Mouse (Mus musculus) G1E (cell line): ENCODE results near the gene Sema5a. TPM values are rescaled to one million over a fixed set of nuclear protein-coding genes. Genes with fewer than 3 reads are reported as not detected.

Experiments
- ATAC-seq: 2 replicates; pipeline ENCODE4 v1.8.0; 2016; ENCODE audit warnings: mild to moderate bottlenecking; ENCODE audit not compliant: insufficient number of reproducible peaks, poor library complexity, low FRiP score, severe bottlenecking; ENCODE audit errors: extremely low read depth
- DNase-seq: peaks from one replicate; pipeline ENCODE4 v3.0.0; 2012; ENCODE audit warnings: low spot score
- H3K27me3 ChIP-seq: 2 replicates; pipeline ENCODE4 v1.6.1; 2012; ENCODE audit warnings: mild to moderate bottlenecking, low read length, inconsistent platforms; ENCODE audit not compliant: insufficient read depth
- H3K36me3 ChIP-seq: replicated peaks from 2 replicates; pipeline ENCODE3; 2012; ENCODE audit warnings: mild to moderate bottlenecking, inconsistent platforms
- H3K4me1 ChIP-seq: 2 replicates; pipeline ENCODE4 v1.6.1; 2012; ENCODE audit warnings: low read depth, low read length, inconsistent platforms, mixed read lengths; ENCODE audit not compliant: insufficient read depth
- H3K4me3 ChIP-seq: 2 replicates; pipeline ENCODE4 v1.5.1; 2012; ENCODE audit warnings: low read depth, mild to moderate bottlenecking, inconsistent platforms, low read length, moderate library complexity, mixed read lengths
- H3K9me3 ChIP-seq: replicated peaks from 2 replicates; pipeline ENCODE4 v1.6.1; 2012; ENCODE audit warnings: inconsistent platforms
- CTCF ChIP-seq: IDR thresholded peaks from 2 replicates; pipeline ENCODE4 v1.5.1; 2012; ENCODE audit warnings: low read depth, low read length, inconsistent platforms, mixed read lengths
- GATA1 ChIP-seq: IDR thresholded peaks from 2 replicates; pipeline ENCODE4 v1.6.1; 2012; ENCODE audit warnings: borderline replicate concordance, low read length, inconsistent platforms, mixed read lengths
- GATA2 ChIP-seq: IDR thresholded peaks from 2 replicates; pipeline ENCODE4 v1.6.1; 2012; ENCODE audit warnings: low read depth, low read length, inconsistent platforms, borderline replicate concordance
- POLR2AphosphoS5 ChIP-seq: IDR thresholded peaks from 2 replicates; pipeline ENCODE4 v1.6.1; 2012; ENCODE audit warnings: low read depth, low read length, inconsistent platforms; ENCODE audit not compliant: insufficient replicate concordance
- TAL1 ChIP-seq: conservative IDR thresholded peaks from 2 replicates; pipeline ENCODE4 v1.6.1; 2012; ENCODE audit warnings: low read depth, low read length, inconsistent platforms, mixed read lengths
- polyA plus RNA-seq: library from polyadenylated mRNA; stranded (reverse); fragments of >175 nt; gene quantifications from 2 replicates; pipeline ENCODE4 v1.2.3, GENCODE M21; 2012
- total RNA-seq, 2 experiments: library from RNA; stranded (forward) in 1 of 2; stranded (reverse) in 1 of 2; fragments of 200-1000 nt in 1 of 2; fragments of >200 nt in 1 of 2; fragmentation: Nextera tagmentation in 1 of 2; gene quantifications; 2 replicates each; pipeline ENCODE4 v1.2.3; 2014 to 2017

Gene Sema5a
- total and polyA plus RNA-seq, 3 experiments = 0.33 TPM; not detected in 2

- H3K27me3 ChIP-seq = no peaks in the 10 kb centered on the region
- H3K4me1 ChIP-seq = no peaks in the 10 kb centered on the region
- DNase-seq (no peak), ATAC-seq (no peak)
- H3K36me3 ChIP-seq = no peaks in the 10 kb centered on the region
- no peaks in the 10 kb centered on the region for H3K9me3 ChIP-seq
- no peak overlapping the region for H3K4me3 ChIP-seq
- no peak for TF ChIP-seq TAL1
- TF ChIP-seq GATA1 = no peak
- TF ChIP-seq POLR2AphosphoS5 = no peak
- no peak for TF ChIP-seq CTCF
- TF ChIP-seq GATA2 = no peak
Observed at GRCm38 (mm10) chr15:32558925-32559324, 314.3 kb downstream of the Sema5a start.

DNA sequence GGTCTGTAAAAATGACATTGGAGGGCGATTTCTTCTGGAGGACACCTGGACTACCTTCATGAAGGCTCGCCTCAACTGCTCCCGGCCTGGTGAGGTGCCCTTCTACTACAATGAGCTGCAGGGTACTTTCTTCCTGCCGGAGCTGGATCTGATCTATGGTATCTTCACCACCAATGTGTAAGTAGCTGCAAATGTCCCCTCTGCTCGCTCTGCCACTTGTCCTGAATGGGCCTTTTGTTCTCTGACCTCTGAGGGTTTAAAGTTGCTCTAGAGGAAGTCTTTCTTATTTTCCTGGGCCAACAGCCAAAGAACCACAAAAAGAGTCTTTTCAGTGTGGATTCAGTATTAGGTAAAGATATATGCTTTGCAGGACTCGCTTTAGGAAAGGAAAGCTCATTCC, 318.0 kb downstream of the Sema5a start:
- Histone ChIP-seq H3K9me3 (no peaks in the 10 kb centered on the region), H3K4me1 (no peaks in the 10 kb centered on the region), H3K36me3 (no peaks in the 10 kb centered on the region), H3K4me3 (no peak overlapping the region), H3K27me3 (no peaks in the 10 kb centered on the region)
- ATAC-seq = no peak
- TF ChIP-seq GATA2 (no peak), POLR2AphosphoS5 (no peak), CTCF (no peak), GATA1 (no peak), TAL1 (no peak)
- DNase-seq = no peak

GRCm38 (mm10) chr15:32568181-32568857, 323.7 kb downstream of the Sema5a start:
- no peak for ATAC-seq
- no peak for DNase-seq
- Histone ChIP-seq H3K4me3 (no peak overlapping the region), H3K9me3 (no peaks in the 10 kb centered on the region), H3K36me3 (no peaks in the 10 kb centered on the region), H3K27me3 (no peaks in the 10 kb centered on the region), H3K4me1 (no peaks in the 10 kb centered on the region)
- no peak for TF ChIP-seq POLR2AphosphoS5
- no peak for TF ChIP-seq TAL1
- TF ChIP-seq GATA1 = no peak
- no peak for TF ChIP-seq GATA2
- no peak for TF ChIP-seq CTCF

DNA sequence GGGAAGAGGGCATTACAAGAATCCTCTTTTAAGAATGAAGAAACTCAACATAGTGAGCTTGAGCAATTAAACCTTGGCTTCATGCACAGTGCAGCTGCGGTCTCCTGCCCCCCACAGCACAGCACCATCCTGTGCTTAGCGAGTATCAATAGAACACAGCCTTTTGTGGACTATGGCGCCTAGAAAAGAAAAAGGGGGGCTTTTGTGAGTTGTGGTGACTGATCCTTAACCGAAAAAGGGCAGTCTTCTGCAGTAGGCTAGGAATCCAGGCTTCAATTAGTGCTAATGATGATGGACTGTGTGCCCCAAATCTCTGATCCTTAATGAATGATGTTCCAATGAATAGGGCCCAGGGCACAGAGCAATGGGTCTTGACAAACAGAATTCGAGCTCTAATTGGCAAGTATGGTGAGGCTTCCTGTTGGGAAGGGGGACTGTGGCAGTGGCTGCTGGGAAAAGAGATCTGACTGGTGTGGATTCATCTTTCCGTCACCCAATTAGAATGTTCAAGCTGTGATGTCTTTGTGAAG, 324.3 kb downstream of the Sema5a start:
- Histone ChIP-seq H3K9me3 (no peaks in the 10 kb centered on the region), H3K4me3 (no peak overlapping the region), H3K36me3 (no peaks in the 10 kb centered on the region), H3K4me1 (no peaks in the 10 kb centered on the region), H3K27me3 (no peaks in the 10 kb centered on the region)
- DNase-seq (no peak), ATAC-seq (no peak)
- no peak for TF ChIP-seq CTCF
- no peak for TF ChIP-seq GATA2
- TF ChIP-seq POLR2AphosphoS5 = no peak
- no peak for TF ChIP-seq TAL1

GRCm38 (mm10) chr15:32574327-32574726, 329.7 kb downstream of the Sema5a start:
- DNase-seq (no peak), ATAC-seq (no peak)
- no peaks in the 10 kb centered on the region for H3K4me1 ChIP-seq
- TF ChIP-seq GATA2 (no peak), TAL1 (no peak), GATA1 (no peak), CTCF (no peak), POLR2AphosphoS5 (no peak)
- no peak overlapping the region for H3K4me3 ChIP-seq
- no peaks in the 10 kb centered on the region for H3K9me3 ChIP-seq
- no peaks in the 10 kb centered on the region for H3K36me3 ChIP-seq
- H3K27me3 ChIP-seq = no peaks in the 10 kb centered on the region

DNA sequence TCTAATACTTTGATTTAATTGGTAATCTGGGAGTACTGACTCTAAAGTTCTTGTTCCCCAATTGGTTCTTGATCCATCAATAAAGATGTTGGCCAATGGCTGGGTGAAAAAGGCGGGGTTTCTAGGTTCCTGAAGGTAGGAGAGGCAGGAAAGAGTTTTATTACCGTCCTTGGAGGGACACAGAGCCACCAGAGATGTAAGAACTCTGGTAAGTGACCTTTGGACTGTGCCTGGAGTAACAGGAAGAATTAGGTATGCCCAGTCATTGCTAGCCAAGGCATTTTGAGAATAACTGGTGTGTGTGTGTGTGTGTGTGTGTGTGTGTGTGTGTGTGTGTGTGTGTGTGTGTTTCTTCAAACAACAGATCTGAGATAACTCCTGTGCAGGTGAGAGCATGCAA, 330.6 kb downstream of the Sema5a start:
- DNase-seq = no peak
- Histone ChIP-seq H3K4me1 (no peaks in the 10 kb centered on the region), H3K36me3 (no peaks in the 10 kb centered on the region), H3K4me3 (no peak overlapping the region), H3K9me3 (no peaks in the 10 kb centered on the region), H3K27me3 (no peaks in the 10 kb centered on the region)
- no peak for ATAC-seq
- TF ChIP-seq TAL1 (no peak), POLR2AphosphoS5 (no peak), GATA1 (no peak), CTCF (no peak), GATA2 (no peak)
